Mouse (Mus musculus) urinary bladder, postnatal 14 days (tissue): ENCODE measurements at regions not wholly inside any gene's neighbourhood (a gene's known extent, or its start where the extent isn't known, plus 50 kb on each side); places are given as distances from the start of the nearest gene placed in this dataset.
"Not testable (repeated sequence)": the region's sequence is repeated elsewhere in the genome, so short reads cannot be mapped to it uniquely, and the experiment has no call there.

Experiments used
- DNase-seq: peaks from one replicate; pipeline ENCODE4 v3.0.0; 2021; ENCODE audit warnings: low spot score

DNA sequence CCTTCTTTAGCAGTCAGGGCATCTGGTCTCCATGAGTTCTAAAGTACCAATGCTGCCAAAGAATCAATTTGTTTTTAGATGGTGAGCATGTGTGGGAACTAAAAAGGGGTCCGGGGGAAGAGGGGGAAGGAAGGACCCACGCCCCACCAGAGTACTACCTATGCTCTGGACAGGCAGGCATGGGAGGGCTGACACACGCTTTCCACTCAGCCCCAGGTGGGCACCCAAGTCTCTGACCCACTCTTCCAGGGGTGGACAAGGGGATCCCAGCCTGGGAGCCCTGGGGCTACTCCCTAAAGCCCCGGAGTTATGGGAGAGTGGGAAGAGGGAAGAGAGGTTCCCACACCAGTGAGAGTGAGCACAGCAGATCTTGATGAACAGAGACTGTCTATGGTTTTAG, 1446.9 kb downstream of the Zfp704 start:
- no peak for DNase-seq

DNA sequence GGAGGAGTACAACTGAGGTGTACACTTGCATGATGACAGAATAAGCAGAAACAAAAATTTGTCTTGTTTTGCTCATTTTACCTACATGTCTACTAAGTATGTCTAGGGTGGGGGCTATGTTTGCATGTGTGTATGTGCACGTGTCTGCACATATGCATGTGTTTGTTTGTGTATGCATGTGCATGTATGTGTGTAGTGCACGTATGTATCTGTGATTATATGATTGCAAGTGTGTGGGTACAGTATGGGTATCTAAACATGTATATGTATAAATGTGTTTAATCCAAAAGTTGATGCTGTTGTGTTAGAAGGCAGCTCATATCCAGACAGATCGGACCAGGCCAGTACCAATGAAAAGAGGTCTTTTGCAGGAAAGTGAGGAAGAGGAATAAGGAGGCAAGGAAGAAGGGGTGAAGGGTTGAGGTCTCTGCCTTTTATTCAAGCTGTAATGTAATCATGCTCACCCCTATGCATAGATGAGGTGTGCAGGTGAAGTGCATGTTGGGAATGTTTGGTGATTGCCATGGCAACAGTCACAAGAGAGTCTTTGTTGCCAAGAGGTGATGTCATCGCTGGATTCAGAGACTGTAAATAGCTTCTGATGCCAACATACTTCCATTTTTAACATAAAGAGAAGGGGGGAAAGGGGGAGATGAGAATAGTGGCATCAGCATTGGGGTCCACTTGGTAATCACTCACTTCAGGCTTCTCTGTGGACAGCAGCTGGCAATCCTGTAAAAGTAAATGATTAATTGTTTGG, 1447.7 kb downstream of the Zfp704 start:
- DNase-seq = no peak

DNA sequence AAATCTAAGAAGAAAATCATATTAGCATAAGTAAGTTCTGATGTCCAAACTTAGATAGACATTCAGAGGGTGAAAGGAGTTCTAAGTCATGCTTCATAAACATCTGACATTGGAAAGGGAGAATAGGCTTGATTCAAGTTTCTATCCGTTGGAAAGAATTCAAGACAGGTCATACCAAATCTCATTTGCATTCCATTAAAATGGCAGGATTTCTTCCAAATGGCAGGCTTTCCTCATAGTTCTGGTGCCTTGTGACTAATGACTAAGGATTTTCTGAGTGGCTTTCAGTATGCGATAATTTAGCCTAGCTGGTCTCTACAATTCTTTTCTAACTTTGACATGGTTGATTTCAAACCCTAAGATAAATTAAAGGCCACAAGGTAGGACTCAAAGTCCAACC, 1466.9 kb downstream of the Zfp704 start:
- DNase-seq = no peak

DNA sequence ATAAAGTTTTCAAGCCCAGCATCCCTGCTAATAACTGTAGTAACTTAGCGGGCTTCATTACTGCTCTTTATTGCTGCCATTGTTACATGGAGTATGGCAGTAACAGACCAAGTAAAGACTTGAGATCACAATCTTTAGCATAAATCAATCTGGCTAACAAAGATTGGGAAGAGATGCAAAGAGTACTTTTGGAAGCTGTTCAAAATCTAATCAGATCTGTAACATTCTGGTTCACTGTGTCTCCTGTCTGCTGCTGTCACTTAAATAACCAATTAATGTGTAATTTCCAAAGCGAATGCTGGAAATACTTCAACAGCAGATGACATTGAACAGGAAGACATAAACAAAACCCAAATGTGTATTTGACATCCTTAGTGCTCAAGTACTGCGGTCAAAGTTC, 1467.7 kb downstream of the Zfp704 start:
- no peak for DNase-seq

DNA sequence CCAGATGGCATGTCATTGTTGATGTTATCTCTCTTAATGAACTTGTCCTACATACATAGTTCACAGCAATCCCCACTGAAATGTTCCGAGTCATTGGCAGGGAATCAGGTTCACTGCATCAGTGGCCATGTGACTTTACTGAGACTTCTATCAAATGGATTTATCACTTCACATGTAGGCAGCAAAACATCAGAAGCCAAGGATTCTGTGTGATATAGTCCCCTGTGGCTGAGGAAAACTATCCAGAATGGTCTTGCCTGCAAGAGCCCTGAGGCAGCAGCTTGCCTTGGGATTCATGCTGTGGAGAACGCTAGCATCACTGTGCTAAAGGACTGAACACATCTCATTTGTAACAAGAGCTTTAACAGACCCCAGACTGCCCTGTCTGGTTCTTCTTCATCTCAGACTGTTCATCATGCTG, 1468.2 kb downstream of the Zfp704 start:
- no peak for DNase-seq

DNA sequence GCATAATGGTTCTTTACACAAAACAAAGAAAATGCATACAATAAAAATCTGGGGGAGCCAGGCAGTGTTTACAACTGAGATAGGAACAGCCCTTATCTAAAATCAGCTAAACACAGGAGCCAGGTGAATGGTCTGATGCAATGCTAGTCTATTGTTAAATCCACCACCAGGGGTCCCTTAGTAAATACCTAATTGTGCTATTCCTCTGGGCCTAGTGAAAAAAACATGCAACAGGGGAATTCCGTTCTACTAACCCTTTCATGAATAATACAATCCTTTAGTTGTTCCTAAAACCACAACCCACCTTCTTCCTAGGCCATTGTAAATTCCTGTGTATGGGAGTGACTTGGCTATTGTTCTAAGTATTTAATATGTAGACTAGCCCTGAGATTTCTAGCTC, 1486.2 kb downstream of the Zfp704 start:
- DNase-seq = not testable (repeated sequence)

DNA sequence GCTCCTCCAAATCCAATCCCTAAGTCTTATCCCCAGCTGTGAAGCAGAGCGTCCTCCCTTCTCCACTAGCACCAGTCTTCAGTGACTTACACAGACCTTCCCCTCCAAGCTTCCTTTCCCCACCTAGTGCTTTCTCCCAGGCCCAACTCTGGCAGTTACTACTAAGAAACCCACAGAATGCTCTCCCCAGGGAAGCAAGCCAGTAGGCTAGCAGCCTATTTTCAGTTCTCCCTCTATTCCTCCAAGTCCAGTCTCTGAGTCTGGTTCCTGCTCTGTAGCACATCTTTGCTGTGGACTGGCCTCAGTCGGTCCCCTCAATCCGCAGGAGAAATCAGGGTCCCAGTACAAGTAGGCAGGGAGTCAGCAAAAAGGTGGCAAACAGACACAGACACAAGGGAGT, 1486.7 kb downstream of the Zfp704 start:
- no peak for DNase-seq

DNA sequence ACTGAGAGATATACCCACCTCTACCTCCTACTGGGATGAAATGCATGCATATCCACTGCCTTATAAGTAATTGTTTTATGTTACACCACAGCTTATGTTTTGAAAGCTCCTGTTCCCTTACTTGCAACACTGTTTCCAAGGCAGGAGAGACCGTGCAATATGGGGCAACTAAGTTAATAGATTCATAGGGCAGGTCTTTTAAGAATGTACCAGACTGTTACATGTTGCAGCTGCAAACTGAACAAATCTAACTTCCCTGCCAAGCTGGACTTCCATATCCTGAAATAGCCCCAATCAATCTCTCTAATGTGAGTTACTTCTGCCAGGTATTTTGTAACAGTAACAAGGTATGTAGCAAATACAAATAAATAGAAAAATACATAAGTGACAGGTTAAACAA, 1478.0 kb upstream of the 1700008P02Rik start:
- no peak for DNase-seq

DNA sequence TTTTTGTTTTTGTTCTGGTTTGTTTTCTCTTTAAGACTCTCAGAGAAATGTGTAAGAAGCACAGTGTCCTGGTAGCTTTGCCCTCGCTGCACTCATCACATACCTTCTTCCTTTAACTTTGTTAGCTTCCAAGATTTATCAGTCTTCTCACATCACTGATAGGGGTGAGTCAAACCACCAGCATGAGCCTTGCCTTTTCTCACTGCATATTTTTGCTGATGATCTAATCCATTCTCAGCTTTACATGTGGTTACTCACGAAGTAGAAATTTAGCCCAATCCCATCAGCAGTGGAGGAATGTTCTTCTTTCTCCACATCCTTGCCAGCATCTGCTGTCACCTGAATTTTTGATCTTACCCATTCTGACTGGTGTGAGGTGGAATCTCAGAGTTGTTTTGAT, 1464.5 kb upstream of the 1700008P02Rik start:
- no peak for DNase-seq

DNA sequence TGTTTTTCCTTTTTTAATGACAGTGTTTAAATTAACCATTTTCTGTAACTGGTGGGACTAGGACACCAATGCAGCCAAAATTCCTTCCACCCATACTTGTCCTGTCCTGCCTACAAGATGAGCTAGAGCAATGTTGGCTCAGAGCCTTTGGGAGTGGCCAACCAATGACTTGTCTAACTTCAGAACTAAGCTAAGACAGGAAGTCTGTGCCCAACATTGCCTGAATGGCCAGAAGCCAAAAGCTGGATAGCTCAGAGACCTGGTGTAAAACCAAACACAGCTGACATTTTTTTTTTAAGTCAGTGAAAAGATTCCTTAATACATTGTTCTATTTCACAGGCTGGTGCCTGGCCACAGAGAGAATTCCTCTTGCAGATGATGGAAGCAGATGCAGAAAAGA, 1433.5 kb upstream of the 1700008P02Rik start:
- peak; percentile 9 for DNase-seq

DNA sequence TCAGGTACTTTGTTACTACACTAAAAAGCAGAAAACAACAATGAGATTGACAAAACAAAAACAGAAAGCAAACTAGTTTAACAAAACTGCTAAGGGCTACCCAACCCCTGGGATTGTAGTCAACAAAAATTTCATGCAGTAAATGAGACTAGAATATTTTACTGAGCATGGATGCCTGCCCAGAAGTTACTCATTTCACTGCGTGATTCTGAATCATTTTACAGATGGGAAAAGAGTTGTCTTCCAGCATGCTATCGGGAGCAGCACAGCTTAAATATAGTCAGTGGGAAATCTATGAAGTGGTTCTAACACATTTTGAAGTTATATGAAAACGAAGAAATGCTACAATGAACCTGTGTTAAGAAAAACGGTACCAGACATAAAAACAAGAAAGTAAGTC, 1430.9 kb upstream of the 1700008P02Rik start:
- no peak for DNase-seq

DNA sequence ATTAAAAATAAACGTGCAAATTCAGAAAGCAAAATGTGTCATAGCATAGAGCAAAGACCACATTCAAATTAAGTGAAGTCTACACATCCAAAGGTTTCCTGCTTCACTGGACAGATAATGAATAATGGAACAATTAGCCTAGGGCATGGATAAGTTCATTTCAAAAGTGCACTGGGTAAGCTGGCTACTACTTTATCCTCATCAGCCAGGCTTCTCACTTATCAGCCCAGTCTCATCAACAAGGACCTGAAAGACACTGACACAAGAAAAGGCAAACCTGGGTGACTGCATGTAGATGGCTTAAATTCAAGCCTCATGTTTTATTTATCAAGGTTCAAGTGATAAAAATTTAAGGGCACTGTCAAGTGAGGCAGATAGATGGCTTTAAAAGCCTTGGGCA, 1429.5 kb upstream of the 1700008P02Rik start:
- no peak for DNase-seq

DNA sequence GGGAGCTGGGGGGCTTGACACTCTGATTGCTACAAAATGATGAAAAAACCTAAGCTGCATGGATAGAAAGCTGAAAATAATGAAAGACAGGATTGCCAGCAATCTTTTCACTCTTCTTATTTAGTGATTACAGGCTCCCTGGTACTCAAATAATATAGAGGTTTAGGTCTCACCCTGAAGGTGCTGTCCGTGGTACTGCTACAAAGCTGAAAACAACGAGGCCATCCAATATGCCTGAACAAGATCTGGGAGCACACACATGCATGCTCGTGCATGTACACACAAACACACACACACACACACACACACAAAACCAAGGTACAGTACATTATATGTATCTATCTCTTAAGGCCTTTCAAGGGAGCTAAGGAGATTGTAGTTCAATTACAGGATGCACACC, 1426.1 kb upstream of the 1700008P02Rik start:
- DNase-seq = no peak

DNA sequence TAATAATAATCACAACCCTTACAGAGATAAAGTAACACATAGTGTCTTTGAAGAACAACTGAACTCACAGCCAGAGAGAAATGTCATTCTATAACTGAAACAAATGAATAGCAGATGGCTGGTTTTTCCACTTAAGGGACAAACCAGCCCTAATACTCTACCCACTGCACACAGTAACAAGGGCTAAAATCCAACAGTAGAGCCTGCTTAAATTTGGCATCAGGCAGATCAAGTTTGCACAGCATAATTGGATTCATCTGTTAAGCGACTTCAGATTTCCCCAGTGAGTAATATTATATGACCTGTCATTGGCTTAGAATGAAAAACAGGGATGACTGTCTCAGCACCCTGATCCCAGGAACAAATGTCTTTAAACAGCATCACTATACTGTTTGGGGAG, 1416.5 kb upstream of the 1700008P02Rik start:
- DNase-seq = no peak

DNA sequence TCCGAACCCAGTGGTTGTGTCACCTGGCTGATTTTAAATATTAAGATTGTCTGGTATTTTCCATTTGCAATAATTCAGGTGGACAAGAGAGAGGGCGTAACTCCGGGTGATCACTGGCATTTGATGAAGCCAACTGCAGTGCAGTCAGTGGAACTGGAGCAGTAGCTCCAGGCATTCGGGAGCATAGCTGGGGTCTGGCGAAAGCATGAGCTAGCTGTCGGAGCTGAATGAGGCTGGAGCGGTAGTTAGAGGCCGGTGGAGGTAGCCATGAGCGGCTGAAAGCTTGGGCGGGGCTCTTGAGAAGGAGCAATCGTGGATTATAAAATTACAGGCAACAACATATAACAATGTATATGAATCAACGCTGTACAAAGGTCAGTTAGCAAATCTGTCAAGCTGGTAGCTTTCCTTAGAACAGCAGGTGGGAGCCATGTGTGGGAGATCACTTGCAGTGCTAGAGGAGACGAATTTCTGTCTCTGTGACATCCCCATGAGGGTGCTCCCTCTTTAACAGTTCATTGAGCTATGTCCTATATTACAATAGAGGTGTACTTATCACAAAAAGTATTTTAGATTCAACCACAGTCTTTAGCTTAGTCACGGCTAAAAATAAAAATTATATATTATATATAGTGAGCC, 1415.0 kb upstream of the 1700008P02Rik start:
- no peak for DNase-seq

DNA sequence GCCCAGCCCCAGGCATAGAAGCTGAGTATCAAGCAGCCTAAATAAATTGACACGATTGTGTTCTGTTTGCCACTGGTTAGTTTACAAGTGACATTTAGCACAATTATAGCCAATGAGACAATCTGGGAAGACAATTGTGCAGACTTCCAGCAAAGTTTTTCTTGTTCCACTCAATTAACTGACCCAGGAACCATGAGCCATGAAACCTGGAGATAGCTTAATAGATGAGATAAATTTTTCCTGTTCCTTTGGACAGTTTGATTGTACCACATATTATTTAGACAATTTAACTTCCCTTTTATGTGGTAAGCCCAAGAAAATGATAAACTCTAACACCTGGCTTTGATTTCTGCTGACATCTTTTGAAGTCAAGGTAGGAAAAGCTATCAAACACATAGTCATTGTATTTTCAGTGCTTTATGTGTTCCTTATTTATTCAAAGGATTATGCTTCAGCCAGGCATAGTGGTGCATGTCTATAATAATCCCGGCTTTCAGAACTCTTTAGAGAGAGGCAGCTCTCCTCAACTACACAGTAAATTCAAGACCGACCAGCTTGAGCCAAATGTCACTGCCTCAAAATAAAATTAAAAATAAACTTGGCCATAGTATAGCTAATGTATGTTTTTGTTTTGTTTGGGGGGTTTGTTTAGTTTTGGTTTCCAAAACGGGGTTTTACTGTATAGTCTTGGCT, 1406.2 kb upstream of the 1700008P02Rik start:
- no peak for DNase-seq

DNA sequence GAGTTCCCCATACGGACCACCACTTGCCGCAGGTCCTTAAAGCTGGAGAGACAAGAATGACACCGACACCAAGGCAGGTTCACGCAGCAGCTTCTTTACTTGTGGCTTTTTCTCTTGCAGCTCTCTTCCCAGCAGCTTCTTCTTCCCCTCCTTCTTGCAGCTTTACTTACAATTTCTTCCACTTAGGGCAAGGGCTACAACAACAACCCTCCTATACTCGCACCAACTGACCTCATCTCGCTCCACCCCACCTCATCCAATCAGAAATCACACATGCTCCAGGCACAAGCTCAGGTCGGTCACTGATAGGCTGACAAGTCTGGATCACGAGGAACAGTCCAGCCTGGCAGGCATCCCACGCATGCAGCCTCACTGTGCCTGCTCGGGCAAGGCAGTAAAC, 1402.4 kb upstream of the 1700008P02Rik start:
- no peak for DNase-seq

DNA sequence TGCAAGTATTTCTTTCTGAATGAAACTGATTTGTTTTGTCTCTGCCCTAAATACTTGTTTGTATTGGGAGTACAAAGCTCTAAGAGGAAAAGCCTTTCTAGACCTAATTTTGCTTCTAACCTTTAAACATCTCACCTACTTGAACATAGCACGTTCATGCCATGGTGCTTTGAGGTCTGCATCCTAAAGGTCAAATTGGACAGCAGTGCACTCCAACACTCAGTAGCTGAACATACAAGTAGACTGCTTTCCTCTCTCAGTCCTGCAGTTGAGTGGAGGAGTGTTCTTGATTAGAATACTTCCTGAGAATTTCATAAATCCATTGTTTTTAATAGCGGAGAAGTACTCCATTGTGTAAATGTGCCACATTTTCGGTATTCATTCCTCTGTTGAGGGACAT, 1397.2 kb upstream of the 1700008P02Rik start:
- DNase-seq = no peak

DNA sequence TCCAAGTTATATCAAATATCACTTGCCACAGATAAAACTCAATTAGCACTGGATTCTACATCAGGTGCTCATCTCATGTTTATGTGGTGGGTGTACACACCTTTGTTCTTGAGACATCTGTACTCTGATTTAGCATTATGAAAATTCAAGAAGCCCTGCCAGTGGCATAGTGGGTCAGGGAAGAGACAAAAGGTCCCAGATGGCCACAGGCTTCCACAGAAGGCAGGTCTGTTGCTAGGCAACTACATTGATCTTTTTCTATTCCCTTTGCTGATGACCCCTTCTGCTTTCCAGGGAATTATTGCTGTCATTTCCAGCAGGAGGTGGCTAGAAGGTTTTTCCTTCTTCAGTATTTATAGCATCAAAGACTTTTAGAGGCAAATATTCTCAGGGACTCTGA, 1396.7 kb upstream of the 1700008P02Rik start:
- DNase-seq = no peak

DNA sequence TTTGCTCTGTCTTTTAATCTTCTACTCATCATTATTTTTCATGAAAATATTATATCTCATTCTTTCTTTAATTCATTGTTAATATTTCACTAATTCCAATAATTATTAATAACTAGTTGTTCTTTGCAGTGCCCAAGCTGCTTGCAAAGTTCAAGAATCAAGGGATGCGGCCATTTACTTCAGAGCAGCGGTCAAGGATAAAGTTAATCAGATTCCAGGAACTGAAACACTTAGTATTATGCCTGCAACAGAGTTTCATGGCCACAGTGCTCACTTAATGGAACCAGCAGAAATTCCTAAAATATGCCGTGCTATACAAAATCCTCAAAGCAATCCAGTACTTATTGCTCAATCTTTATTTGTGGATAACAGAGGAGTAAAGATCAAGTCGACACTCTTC, 1389.7 kb upstream of the 1700008P02Rik start:
- no peak for DNase-seq

DNA sequence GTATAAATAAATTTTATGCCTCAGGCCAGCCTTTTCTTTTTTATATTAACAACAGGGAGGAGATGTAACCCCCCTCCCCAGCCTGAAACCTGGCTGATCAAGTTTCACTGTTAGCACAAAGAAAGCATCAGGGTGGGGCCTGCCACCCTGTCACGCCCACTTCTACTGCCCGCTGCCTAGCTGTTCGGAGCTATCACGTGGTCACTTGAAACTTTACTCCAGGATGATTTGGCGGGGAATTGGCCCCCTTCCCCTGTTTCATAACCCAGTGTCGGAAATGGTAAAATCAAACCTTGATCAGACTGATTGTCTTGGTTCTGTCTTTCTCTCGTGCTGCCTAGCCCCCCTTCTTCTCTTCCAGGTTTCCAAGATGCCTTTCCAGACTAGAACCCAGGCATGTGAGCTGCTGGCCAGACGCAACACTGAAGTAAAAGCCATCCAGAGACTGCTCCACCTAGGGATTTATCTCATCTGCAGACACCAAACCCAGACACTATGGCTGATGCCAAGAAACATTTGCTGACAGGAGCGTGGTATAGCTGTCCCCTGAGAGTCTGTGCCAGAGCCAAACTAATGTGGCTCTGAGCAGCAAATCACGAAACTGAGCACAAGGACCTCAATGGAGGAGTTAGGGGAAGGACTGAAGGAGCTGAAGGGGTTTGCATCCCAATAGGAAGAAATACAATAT, 1386.6 kb upstream of the 1700008P02Rik start:
- no peak for DNase-seq

DNA sequence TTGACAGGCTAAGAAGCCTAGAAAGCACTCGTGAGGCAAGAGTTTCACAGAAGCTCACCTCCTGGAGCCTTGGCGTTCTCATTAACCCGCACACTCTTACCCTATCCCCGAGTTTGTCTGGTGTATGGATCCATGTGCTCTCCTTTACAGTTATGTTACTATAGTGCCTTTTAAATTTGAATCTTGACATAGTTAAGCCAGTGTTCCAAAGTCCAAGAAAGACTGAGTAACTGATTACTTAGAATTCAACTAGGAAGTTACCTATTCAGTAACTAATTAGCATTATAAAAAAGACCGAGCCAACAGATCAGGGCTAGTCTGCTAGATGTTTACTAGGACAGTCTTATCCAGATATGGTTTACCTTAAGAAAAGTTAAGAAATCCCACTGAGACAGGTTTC, 1386.0 kb upstream of the 1700008P02Rik start:
- no peak for DNase-seq

DNA sequence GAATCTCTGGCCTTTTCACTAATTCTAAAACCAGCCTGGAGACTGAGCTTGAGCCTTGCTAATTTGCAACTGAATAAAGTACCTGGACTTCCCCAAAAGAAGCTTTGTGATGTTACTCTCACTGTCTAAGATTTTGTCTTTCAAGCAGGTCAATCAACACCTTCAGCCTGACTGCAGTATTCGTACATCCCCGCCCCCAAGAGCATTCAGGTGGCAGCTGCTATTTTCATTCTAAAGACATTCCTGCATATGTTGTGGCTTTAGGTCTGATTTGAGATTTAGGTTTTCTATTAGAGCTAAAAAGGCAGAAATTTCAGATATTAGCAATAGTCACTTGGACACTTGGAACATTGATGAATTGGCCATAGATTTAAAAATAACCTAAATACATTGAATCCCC, 1385.4 kb upstream of the 1700008P02Rik start:
- DNase-seq = not testable (repeated sequence)
